Mouse (Mus musculus): ENCODE results near the gene Gm7942.
"Not testable (repeated sequence)": the region's sequence is repeated elsewhere in the genome, so short reads cannot be mapped to it uniquely, and the experiment has no call there.

The Gm7942 gene

DNA sequence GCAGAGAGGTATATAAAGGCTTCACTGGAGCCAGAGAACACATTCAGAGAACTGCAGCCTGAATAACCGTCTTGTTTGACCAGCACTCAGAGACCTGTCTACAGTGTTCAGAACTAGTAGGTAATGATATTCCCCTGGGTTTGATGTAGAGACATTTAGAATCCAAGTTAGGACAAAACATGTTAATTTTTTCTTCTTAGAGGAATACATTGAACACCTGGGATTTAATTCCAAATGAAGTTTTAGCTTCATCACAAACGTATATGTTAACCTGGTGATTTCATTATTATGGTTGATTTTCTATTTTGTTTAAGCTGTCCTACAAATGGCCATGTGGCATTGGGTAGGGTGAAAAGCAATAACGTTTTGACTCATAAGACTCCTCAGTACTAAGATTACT is at the start of gene Gm7942:
Gene Gm7942, plus strand, starts transcription at position 301 of the 400 bp plus-strand sequence.
- not testable (repeated sequence) for DNase-seq

Data from spleen, adult 18-20 months (tissue).